Mouse (Mus musculus): ENCODE data around the gene Vmn1r36. TPM values are rescaled to one million over a fixed set of nuclear protein-coding genes. Genes with fewer than 3 reads are reported as not detected.

Gene Vmn1r36
- total RNA-seq (2023) = not detected

GRCm38 (mm10) chr6:66719068-66719467 lies at the start of gene Vmn1r36:
Gene Vmn1r36 (minus strand): TSS chr6:66719168.

DNA sequence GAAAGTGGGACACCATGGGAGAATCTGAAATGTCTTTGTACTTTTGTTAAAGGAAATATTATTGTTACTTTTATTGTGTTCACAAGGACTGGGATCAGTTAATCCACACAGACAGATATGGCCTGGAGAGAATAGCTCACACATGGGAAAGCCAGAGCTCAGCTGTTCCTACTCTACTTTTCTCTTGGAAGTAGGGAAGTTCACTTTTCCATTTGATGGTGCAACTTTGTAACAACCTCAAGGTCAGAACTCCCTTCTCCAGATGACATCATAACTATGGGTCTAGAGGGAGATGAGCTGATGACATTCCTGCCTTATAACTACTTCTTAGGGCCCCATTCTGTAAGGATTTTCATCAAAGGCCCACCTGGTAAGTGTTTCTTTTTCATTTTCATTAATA lies 10.1 kb upstream of the Vmn1r36 start, which contains the start of gene Vmn1r37:
Gene Vmn1r37, plus strand, starts transcription at position 301 of the 400 bp plus-strand sequence.

GRCm38 (mm10) chr6:66685806-66686205 lies 33.2 kb downstream of the Vmn1r36 start, which contains the start of gene Vmn1r35:
Gene Vmn1r35 (minus strand): TSS chr6:66685906.

Other genes starting within 250 kb of the Vmn1r36 start
- 12.5 TPM for gene Mad2l1, start 183.8 kb downstream of the Vmn1r36 start, total RNA-seq (2023)
- gene Vmn1r32, start 159.1 kb downstream of the Vmn1r36 start, total RNA-seq (2023) = not detected
- not detected for gene Vmn1r33, start 100.9 kb downstream of the Vmn1r36 start, total RNA-seq (2023)
- gene Vmn1r34, start 75.3 kb downstream of the Vmn1r36 start, total RNA-seq (2023) = not detected
- gene Vmn1r35, start 33.3 kb downstream of the Vmn1r36 start, total RNA-seq (2023) = not detected
- gene Vmn1r37, start 10.2 kb upstream of the Vmn1r36 start, total RNA-seq (2023) = not detected
- not detected for gene Vmn1r38, start 63.5 kb upstream of the Vmn1r36 start, total RNA-seq (2023)
- not detected for gene Vmn1r39, start 91.4 kb upstream of the Vmn1r36 start, total RNA-seq (2023)
- 16.3 TPM for gene Gng12, start 177.2 kb upstream of the Vmn1r36 start, total RNA-seq (2023)

Measured in CD4-positive naive resting alpha-beta T cell, adult 76 days (primary cell).